Comparison of ENCODE assay signal across 10 mouse cellular contexts in the genomic region with DNA sequence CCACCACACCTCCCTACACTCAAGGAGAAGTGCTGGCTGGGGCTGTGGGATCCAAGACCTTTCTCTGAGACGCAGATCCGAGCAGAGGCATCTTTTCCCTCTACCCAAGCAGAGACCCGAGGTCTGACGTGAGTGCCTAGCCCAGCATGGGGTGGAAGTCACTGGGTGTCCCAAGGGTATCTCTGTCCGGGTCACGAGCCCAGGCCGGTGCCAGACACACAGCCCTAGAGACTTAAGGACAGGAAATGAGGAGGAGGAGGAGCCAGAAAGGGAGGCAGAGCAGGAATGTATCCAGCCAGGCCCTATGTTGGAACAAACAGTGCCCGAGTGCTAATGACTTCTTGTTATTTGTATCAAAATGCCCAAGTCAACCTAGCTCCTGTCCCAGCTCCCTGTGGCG. TPM values are rescaled to one million over a fixed set of nuclear protein-coding genes. Genes with fewer than 3 reads are reported as not detected.
DNase-seq lines count a peak whose midpoint lies in the region.
"Had no signal": no experiment of that assay in that cellular context is flagged by ENCODE, and none has a peak within 500 bp of the region (broad histone marks: within the 10 kb centered on the region; RNA-seq: fewer than 3 reads in every experiment).

No protein-coding gene starts in this region.

- H3K27me3 ChIP-seq in splenic B cell, adult 2 months (ENCODE audit: control insufficient read depth, insufficient read depth, low read length, poor library complexity, severe bottlenecking), result no peaks in the 10 kb centered on the region

- DNase-seq in gastrocnemius, postnatal 25 days, result peak; percentile 55
- DNase-seq in gastrocnemius, postnatal 10 days, result no peak
- peak; percentile 84 for DNase-seq in heart, adult 8-10 months (ENCODE audit: low spot score)
- peak; percentile 60 for DNase-seq in kidney, postnatal 10 days
- DNase-seq in splenic B cell, adult 2 months (ENCODE audit: low read depth, low spot score), result peak; percentile 43
- no peak for DNase-seq in right cerebral cortex, postnatal 36 days (ENCODE audit: low spot score in 2 of 2)
- DNase-seq in frontal cortex, postnatal 14 days (ENCODE audit: low spot score in 2 of 2), result no peak
- DNase-seq in thymus, postnatal 0 days (ENCODE audit: low spot score), result no peak
- DNase-seq: cerebellum, adult 9-10 months had no signal

- no peaks in the 10 kb centered on the region for H3K36me3 ChIP-seq in splenic B cell, adult 2 months (ENCODE audit: control insufficient read depth, insufficient read depth, low read length, poor library complexity, severe bottlenecking)
- H3K36me3 ChIP-seq: embryonic facial prominence, embryonic 13.5 days had no signal

RNA-seq across cellular contexts. Expression of a gene that starts 5.0 kb away (rescaled TPM):
- total RNA-seq in gastrocnemius, postnatal 25 days (2021), result 1 to 10 TPM; 3.7 to 8.1 TPM
- 1 to 10 TPM; 7.4 to 8.5 TPM for total RNA-seq in gastrocnemius, postnatal 10 days (2021)
- 10 to 100 TPM; 20.5 to 27.4 (median 23.8) TPM for total RNA-seq in heart, adult 8-10 months (2022)
- 61.7 and 72.6 TPM in 2 replicates for polyA plus RNA-seq in thymus, postnatal 0 days (2015; fragmentation: Nextera tagmentation; extraction: Ambion mirVana)

RNA-seq across cellular contexts. Expression of a gene that starts 15.6 kb away (rescaled TPM):
- total RNA-seq in gastrocnemius, postnatal 25 days (2021), result 10 to 100 TPM; 44.7 to 47.2 TPM
- total RNA-seq in gastrocnemius, postnatal 10 days (2021), result 10 to 100 TPM; 34.5 to 42.6 TPM
- total RNA-seq in heart, adult 8-10 months (2022), result 10 to 100 TPM; 63.6 to 76.6 (median 67.9) TPM
- polyA plus RNA-seq in thymus, postnatal 0 days (2015; fragmentation: Nextera tagmentation; extraction: Ambion mirVana), result 44.5 and 48.3 TPM in 2 replicates

RNA-seq across cellular contexts. Expression of a gene that starts 31.6 kb away (rescaled TPM):
- total RNA-seq in gastrocnemius, postnatal 25 days (2021), result under 1 TPM; 0.36 to 0.91 TPM
- total RNA-seq in gastrocnemius, postnatal 10 days (2021), result under 1 TPM; 0.56 to 0.82 TPM
- 1 to 10 TPM; 1.3 to 2.3 (median 1.7) TPM for total RNA-seq in heart, adult 8-10 months (2022)
- polyA plus RNA-seq in thymus, postnatal 0 days (2015; fragmentation: Nextera tagmentation; extraction: Ambion mirVana), result 159 and 186 TPM in 2 replicates

RNA-seq across cellular contexts. Expression of a gene that starts 57.1 kb away (rescaled TPM):
- 10 to 100 TPM in 1 of 2 experiments, 1 to 10 TPM in 1; 9.6 to 11.4 TPM for total RNA-seq in gastrocnemius, postnatal 25 days (2021)
- total RNA-seq in gastrocnemius, postnatal 10 days (2021), result 10 to 100 TPM; 10.2 to 13.2 TPM
- 10 to 100 TPM; 13.4 to 17.9 (median 15.3) TPM for total RNA-seq in heart, adult 8-10 months (2022)
- polyA plus RNA-seq in thymus, postnatal 0 days (2015; fragmentation: Nextera tagmentation; extraction: Ambion mirVana), result 31.1 and 31.7 TPM in 2 replicates

Comparison
In these comparisons a context has a peak if more than half of its experiments do, and no peak if none do; other contexts are left out.
1. DNase-seq: peak in gastrocnemius, postnatal 25 days (single experiment), heart, adult 8-10 months (single experiment), kidney, postnatal 10 days (single experiment) and splenic B cell, adult 2 months (single experiment); none in gastrocnemius, postnatal 10 days (single experiment), right cerebral cortex, postnatal 36 days (0 of 2), frontal cortex, postnatal 14 days (0 of 2) and thymus, postnatal 0 days (single experiment).